Mouse (Mus musculus): ENCODE results near the gene Olfr1472.
"Not testable (repeated sequence)": the region's sequence is repeated elsewhere in the genome, so short reads cannot be mapped to it uniquely, and the experiment has no call there.

Gene Olfr1472

DNA sequence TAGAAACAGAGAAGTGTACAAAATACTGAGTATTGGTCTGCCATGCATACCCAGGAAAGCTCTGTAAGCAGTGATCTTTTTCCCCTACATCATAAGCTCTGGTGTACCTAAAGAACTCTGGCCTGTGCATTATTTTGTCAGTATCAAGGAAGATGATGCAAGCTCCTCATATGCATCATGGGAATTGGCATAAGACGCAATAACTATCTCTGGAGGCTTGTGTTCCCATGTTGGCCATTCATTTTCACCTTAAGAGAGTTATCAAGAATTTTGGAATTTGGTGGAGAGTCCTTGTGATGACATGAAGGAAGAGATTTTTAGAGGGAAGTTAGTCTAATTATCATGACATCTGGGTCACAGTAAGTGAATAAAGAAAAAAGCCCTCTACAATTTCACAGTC is at the start of gene Olfr1472:
Gene Olfr1472 (minus strand): TSS at position 101 of the 400 bp plus-strand sequence.
- no peak for DNase-seq (ENCODE audit: low spot score)

DNA sequence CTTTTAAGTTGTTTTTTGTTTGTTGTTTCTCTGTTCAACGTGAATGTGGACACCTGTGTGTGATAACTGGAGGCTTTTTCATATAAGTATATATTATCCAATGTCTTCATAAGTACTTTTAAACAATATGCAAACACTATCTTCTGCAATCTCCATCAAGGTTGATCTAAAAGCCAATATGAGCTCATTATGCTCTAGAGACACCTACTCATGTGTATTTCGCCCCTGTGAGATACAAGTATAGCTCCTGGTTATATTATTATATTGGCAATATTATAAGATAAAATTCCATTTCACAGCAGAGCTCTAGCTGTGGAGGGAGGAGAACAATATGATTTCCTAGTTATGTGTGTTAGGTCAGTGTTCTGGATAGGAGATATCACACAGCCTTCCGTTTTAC is 44.4 kb upstream of the Olfr1472 start, which contains the start of gene Olfr1477:
Gene Olfr1477 (plus strand): TSS at position 301 of the 400 bp plus-strand sequence.
- no peak for DNase-seq (ENCODE audit: low spot score)

DNA sequence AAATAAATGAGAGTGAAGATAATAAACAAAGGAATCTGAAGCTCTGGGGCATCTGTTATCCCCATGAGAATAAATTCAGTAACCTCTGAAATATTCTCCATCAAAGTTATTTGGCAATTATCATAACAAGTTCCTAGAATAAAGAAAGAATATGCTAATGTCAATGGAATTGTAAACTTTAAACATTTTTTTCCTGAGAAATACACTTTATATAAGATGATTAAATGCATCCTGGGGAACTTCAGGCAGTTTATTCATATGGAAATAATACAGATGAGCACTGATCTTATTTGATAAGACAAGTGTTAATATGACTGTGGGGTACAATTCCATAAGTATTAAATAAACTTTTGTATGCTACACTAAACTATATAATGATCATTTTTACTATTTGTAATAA is 24.2 kb upstream of the Olfr1472 start, which contains the start of gene Olfr1475:
Gene Olfr1475 (minus strand): TSS at position 101 of the 400 bp plus-strand sequence.
- DNase-seq (ENCODE audit: low spot score), result no peak

GRCm38 (mm10) chr19:13469265-13469664 is 13.4 kb upstream of the Olfr1472 start, which contains the start of gene Olfr1474:
Gene Olfr1474 (plus strand): TSS chr19:13469565.
- DNase-seq (ENCODE audit: low spot score), result not testable (repeated sequence)

GRCm38 (mm10) chr19:13443109-13443508 is 12.8 kb downstream of the Olfr1472 start, which contains the start of gene Olfr1471:
Gene Olfr1471 (plus strand): TSS chr19:13443409.
- DNase-seq (ENCODE audit: low spot score), result not testable (repeated sequence)

DNA sequence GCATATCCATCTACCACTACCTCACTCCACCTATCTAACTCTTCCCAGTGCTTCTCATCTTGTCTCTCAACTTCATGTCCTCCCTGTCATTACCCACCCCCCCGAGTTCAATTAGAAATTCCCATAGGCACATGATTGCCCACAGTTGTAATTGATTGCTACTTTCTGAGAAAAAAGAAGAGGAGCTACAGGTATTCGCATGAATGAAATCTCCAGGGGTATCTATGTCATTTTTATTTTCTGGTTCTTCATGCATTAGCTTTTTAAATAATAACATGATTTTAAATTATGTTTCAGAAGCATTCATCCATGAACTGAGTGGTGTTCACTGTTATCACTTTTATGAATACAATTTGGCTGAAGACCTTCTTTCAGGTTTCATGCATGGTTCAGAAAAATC is 48.3 kb downstream of the Olfr1472 start, which contains the start of gene Olfr1469:
Gene Olfr1469 (plus strand): TSS at position 301 of the 400 bp plus-strand sequence.
- no peak for DNase-seq (ENCODE audit: low spot score)

Data from urinary bladder, postnatal 10 days (tissue).